Mouse (Mus musculus): ENCODE results near the gene Oas1a.
"Not testable (repeated sequence)": the region's sequence is repeated elsewhere in the genome, so short reads cannot be mapped to it uniquely, and the experiment has no call there.

DNA sequence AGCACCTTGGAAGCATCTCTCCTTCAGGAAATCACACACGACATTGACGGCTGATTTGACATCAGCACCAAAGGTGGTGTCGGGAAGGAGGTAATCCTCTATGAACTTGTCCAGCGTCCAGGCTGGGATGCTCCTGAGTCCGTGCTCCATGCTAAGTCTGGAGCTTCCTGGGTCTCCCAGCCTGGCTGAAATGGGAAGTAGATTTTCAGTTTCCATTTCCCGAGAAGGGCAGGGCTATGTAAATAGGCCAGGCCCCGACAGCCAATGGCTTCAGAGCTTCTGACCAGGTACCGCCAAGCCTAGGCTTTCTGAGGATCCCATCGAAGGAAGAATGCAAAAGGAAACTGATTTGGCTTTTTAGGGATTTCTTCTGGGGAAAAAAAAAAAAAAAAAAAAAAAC is 19.9 kb downstream of the Oas1a start, which contains the start of gene Oas1g:
- not testable (repeated sequence) for TF ChIP-seq FLI1 (IDR thresholded peaks at IDR 0.05; ENCODE audit: low read length); GATA1 (IDR thresholded peaks at IDR 0.05; ENCODE audit: borderline replicate concordance, low read length)

Data from megakaryocyte, embryonic 14.5 days (primary cell).